Mouse (Mus musculus) testis, postnatal 14 days (tissue): ENCODE data around the gene Tshz2.

Experiments
- DNase-seq: peaks from one replicate; pipeline ENCODE4 v3.0.0; 2021; ENCODE audit warnings: low spot score

Tshz2 gene

DNA sequence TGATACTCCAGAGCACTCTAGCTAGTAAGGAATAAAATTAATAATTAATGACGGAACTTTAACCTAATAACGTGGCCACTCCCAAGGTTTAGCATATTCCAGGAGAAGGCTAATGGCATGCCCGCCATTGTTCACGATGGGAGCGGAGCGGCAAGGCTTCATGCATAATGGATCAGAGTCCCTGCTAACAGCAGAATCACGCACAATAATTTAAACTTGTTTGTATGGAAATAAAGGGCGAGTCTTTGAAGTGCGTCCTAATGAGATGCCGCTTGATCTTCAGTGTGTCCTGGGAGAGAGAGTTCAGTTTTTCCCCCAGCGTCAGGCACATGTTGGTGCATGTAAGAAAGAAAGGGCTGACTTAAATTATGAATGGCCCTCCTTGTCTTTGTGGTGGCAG lies 376.9 kb downstream of the Tshz2 start:
- no peak for DNase-seq

- DNase-seq: no peak
Measured at GRCm38 (mm10) chr2:170011858-170012257, 379.0 kb downstream of the Tshz2 start.

DNA sequence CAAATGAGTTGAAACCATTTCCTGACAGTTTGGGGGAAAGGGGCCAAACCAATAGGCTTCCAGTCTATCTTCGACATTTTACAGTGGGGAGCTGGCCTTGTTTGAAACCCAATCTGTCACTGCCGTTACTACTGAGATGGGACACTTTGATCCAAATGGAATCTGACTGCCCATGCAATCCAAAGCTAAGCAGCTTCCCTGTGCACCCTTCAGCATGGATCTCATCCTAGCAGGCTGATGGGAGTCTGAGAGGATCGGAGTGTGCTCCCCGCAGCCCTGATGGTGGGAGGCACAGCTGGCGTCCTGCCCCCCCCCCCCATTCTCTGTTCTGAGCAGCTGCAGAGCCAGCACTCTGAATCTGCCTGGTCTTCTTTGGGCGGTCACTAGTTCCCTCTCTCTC lies 384.5 kb downstream of the Tshz2 start:
- no peak for DNase-seq

GRCm38 (mm10) chr2:170017926-170018325 lies 385.1 kb downstream of the Tshz2 start:
- DNase-seq: no peak

DNA sequence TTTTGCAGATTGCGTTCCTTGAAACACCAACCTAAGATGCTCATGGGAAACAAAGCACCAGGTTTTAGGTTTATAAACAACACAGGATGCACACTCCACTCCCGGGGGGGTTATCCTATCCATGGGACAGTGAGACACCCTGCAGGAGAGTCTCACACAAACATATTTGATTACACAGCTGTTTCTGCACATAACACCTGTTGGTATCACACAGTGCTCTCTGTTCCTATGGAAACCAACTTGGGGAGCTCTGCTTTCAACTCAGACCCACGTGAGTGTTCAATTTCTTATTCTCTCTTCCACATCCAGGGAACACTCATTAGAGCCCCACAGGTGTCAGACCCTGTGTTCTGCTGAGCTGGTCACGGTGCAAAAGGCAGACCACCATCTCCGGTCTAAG lies 390.1 kb downstream of the Tshz2 start:
- no peak for DNase-seq

- DNase-seq: no peak
Measured at GRCm38 (mm10) chr2:170023741-170024140, 390.9 kb downstream of the Tshz2 start.

GRCm38 (mm10) chr2:170024939-170025338 lies 392.1 kb downstream of the Tshz2 start:
- DNase-seq: peak; percentile 42

GRCm38 (mm10) chr2:170025896-170026295 lies 393.1 kb downstream of the Tshz2 start:
- no peak for DNase-seq

DNA sequence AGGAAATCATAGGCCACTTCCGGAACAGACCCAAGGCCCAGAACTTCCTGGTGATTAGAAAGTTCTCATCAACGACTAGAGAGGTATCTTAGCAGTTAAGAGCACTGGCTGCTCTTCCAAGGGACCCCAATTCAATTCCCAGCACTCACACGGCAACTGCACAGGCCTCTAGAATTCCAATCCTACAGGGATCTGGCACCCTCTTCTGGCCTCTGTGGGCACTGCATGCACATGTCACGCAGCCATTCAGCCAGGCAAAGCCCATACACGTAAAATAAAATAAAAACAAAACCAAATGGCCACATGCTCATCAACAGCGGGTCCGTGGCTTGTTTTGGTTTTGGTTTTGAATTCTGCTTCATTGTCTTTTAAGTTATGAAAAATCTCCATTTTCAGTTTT lies 395.0 kb downstream of the Tshz2 start:
- no peak for DNase-seq

DNA sequence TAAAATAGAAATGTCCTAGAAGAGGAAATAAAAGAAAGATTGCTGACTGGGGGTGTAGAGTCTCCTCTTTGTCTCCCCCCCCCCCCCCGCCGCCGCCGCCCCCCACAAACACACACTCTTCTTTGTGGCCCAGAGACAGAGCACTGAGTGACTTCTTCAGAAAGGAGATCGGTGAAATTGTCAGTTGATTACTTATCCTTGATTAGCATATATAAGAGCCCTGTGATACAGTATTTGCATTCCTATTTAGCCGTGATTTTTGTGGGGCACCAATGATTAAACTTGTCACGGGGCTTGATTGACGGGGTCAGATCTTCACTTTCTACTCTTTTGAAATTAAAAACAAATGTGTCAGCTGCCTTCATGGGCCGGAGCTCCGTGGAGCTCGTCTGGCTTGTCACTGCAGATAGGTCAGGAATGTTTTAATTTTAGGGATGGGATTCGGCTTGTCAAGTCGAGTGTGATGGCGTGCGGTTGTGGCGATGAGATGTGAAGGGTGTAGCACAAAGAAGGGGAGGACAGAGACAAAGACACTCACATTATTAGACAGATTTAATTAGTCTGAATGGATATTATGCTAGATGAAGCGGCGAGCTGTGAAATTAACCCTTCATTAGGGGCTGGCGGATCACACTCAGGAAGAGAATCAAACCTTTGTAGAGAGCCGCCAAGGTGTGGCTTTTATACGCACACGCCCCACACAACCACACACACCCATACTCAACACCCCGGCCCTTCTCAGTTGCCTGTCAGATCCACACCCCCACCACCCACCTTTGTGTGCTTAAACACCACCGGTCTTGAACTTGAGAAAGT lies 395.9 kb downstream of the Tshz2 start:
- DNase-seq: no peak

- DNase-seq: no peak
Measured at GRCm38 (mm10) chr2:170029304-170029856, 396.6 kb downstream of the Tshz2 start.

GRCm38 (mm10) chr2:170031226-170031625 lies 398.4 kb downstream of the Tshz2 start:
- no peak for DNase-seq

- DNase-seq: no peak
Measured at GRCm38 (mm10) chr2:170031872-170032271, 399.1 kb downstream of the Tshz2 start.

DNA sequence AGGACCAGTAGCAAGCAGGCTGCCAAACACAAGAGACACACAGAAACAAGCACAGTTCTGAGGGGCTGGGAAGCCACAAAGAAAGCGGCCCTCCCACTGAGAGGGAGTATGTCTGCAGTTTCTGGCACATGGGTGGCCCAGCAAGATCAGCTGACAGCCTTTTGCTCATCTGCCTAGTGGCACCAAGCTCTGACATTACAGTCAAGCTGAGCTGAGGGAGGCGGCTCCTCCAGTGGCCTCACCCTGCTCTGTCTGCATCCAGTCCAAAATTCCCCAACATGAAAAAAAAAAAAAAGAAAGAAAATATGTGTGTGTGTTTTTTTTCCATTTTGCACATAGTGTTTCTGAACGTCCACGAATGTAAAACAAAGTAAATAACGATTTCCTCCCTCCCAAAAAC lies 400.4 kb downstream of the Tshz2 start:
- peak; percentile 37 for DNase-seq

- DNase-seq: no peak
Measured at GRCm38 (mm10) chr2:170034794-170035193, 402.0 kb downstream of the Tshz2 start.

- peak; percentile 35 for DNase-seq
Measured at GRCm38 (mm10) chr2:170036791-170037241, 404.0 kb downstream of the Tshz2 start.

GRCm38 (mm10) chr2:170037346-170037745 lies 404.5 kb downstream of the Tshz2 start:
- DNase-seq: no peak

- no peak for DNase-seq
Measured at GRCm38 (mm10) chr2:170039772-170040171, 407.0 kb downstream of the Tshz2 start.

DNA sequence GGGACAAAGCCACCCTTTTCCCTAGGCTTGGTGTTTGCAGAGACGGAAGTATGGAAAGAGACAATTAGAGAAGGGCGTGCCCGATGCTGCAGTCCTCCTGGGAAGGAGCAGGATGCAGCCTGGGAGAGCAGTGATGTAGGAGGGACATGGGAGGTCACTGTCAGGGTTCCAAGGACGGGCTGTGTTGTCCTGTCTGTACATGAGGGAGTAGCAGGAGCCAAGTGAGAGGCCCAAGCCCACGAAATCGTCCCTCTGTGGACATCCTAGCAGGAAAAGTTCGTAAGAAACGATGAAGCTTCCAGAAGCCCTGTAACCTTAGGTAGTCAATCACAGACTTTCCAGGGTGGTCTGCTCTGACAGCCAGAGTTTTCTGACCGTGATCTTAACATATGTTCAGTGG lies 408.3 kb downstream of the Tshz2 start:
- DNase-seq: peak; percentile 85

DNA sequence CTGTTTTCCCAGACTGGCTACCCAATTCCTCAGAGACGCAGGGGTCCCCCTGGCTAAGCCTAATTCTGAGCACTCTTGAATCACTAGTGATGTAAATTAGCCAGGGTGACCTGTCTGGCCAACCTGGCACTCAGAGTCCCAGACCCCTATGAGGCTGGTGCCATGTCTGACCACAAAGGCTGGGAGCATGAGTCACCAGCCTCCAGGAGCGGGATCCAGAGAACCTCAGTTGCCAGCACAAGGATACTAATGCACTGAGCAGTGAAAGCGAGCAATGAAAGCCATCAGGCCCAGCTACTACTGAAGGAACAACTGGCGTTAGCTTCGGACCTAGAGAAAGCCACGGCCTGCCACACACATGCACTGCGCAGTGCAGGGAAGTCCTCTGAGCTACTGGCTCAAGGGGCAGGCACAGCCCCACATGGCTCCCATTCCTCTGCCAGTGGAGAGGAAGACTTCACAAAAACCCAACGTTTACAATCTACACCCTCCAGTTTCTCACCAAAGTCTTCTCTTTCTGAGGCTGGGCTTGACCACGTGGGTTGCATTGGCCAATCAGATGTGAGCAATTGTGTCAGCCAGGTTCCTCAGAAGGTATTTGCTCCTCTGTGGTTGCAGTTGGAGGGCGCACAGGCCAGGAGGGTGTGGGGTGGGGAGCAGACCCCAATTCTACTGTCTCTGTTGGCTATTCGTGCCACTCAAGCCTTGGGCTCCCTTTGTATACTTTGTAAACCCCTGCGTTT lies 409.8 kb downstream of the Tshz2 start:
- DNase-seq: no peak

DNA sequence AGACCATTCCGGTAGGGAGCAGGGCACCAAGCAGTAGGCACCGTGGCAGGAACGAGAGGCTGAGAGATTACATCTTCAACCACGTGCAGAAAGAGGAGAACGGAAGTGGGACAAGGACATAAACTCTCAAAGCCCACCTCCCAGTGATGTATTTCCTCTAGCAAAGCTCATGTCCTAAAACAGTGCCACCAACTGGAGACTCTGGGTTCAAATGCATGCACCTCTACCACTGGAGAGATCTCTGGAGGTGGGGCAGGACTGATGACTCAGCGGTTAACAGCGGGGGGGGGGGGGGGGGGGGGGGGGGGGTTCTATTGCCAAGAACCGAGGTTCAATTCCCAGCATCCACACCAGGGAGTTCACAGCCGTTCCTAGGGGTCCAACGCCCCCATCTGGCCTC lies 410.5 kb downstream of the Tshz2 start:
- DNase-seq: no peak

DNA sequence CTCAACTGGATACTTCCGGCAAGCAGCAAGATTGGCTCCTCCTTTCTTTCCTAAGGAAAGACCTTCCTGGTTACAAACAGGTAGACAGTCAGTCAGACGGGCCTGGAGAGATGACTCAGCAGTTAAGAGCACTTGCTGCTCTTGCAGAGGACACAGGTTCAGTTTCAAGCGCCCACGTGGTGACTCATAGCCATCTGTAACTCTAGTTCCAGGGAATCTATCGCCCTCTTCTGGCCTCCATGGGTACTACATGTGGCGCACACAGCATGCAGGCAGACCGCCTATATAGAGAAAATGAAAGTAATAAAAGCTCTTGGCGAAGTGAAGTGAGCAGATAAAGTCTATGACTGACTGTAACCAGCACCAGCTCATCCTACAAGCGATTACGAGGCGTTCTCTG lies 413.1 kb downstream of the Tshz2 start:
- peak; percentile 71 for DNase-seq
